Mouse (Mus musculus) cerebellum, adult (tissue): Measurements from ENCODE around the gene Cnga2.
"Not testable (repeated sequence)": the region's sequence is repeated elsewhere in the genome, so short reads cannot be mapped to it uniquely, and the experiment has no call there.

Source experiments
- ATAC-seq: cut with Nextera tagmentation; 2 replicates; pipeline ENCODE4 v1.9.2; 2017; ENCODE audit warnings: mild to moderate bottlenecking, moderate library complexity, mixed read lengths; ENCODE audit not compliant: insufficient number of reproducible peaks, low FRiP score, low TSS enrichment

The Cnga2 gene

GRCm38 (mm10) chrX:71991549-71991948 is at the start of gene Cnga2:
Cnga2 (plus strand) TSS chrX:71991849.
- ATAC-seq: no peak

DNA sequence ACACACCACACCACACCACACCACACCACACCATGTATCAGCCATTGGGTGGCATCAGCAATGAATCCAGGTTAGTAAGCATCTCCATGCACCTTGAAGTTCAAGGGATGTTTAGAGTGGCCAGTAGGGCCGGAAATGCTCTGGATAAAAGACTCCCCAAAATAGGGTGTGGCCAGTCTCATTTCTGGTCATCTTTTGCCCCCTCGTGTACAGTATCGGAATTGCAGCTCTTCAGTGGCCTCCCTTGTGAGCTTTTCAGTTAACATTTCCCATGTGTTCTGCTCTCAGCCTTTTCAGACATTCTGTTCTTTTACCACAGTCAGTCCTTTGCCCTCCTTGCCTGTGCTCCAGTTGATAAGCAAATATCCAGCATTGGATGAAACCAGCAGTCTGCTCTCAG is 45.0 kb upstream of the Cnga2 start:
- ATAC-seq: no peak

DNA sequence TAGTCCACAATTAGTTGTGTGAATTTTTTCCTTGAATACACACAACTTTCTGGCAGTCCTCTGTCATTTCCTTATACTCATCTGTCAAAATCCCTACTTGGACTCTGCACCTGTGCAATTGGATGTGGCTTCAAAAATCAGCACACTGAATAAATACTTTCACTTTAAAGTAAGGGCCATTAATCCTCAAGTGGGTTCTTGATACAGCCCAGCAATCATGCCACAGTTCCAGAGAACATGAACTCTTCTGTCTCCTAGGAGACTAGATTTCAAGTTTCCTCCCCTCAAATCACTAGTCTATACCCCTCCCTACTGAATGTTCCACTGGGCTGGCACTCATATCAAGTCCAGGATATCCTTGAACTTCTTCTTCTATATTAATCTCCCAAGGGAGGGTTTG is 33.3 kb upstream of the Cnga2 start:
- no peak for ATAC-seq

GRCm38 (mm10) chrX:71962073-71963051 is 29.3 kb upstream of the Cnga2 start, which contains the start of gene Prrg3:
Prrg3 (plus strand) TSS chrX:71962624.
- peak; percentile 73 for ATAC-seq

DNA sequence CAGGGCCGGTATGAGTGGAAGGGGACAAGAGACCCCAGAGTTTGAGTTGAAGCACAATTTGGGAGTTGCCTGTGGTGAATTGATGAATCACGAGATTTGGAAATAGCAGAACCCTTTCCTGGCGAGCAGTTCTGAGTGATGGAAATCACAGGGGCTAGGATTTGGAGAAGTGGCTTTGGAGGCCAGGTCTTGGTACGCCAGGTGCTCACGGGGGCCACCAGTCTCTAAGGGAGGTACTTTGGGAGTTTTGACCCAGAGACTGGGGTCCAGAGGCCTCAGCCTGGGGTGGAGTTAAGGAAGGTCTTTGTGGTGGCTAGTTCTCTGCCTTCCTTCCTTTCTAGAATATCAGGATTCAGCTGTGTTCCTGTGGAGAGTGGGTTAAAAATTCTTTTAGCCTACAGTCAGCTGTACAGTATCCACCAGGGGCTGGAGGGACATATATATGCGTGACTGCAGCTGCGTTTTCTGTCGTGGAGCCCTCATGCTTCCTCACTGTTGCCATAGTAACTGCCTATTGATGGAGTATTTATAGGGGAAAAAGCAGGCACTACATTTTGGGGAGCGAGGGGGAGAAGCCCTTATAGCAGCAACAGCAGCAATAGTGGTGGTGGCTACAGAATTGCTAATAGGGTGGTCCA is 28.3 kb upstream of the Cnga2 start:
- no peak for ATAC-seq

GRCm38 (mm10) chrX:71968216-71968615 is 23.4 kb upstream of the Cnga2 start:
- ATAC-seq: no peak

- no peak for ATAC-seq
These were observed 22.8 kb upstream of the Cnga2 start for GRCm38 (mm10) chrX:71968816-71969215.

DNA sequence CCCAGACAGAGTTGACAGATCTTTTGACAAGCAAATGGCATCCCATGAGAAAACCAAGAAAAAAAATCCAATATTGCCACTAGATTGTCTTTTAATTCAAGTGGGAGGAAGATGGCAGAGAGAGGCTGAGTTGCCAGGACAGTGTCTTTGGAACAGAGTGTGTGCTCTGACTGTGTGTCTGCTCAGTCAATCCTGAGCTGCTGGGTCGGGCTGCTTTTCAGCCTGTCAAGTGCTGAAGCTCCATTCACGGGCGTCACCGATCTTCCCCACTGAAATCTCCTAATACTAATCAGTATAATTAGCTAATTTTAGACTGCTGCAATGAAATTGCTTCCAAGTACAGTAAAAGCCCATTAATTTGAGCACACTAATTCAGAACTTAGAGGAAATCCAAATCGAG is 20.3 kb upstream of the Cnga2 start:
- ATAC-seq: no peak

DNA sequence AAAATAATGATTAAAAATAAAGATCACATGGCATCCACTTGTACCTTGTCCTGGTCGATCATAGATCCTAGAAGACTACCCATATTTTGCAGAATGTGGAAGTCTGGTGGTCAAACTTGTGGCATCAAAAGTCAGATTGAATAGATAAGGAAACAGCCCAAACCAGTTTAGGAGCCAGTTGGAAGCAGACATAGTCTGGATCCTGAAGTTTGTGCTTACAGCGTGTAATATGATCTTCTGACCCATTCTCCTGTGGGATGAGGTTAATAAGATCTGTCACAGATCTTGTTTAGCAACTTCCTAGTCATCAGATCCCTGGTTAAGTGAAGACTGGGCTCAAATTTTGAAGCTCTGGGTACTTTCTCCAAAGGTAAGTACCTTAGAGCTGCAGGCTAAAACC is 19.0 kb upstream of the Cnga2 start, which contains the start of gene Fate1:
TSS of gene Fate1 (plus strand) at position 301 of the 400 bp plus-strand sequence.
- ATAC-seq: no peak

- ATAC-seq: not testable (repeated sequence)
These were observed 14.0 kb upstream of the Cnga2 start for GRCm38 (mm10) chrX:71977681-71978080.

- ATAC-seq: no peak
These were observed 11.2 kb upstream of the Cnga2 start for GRCm38 (mm10) chrX:71980443-71980842.

DNA sequence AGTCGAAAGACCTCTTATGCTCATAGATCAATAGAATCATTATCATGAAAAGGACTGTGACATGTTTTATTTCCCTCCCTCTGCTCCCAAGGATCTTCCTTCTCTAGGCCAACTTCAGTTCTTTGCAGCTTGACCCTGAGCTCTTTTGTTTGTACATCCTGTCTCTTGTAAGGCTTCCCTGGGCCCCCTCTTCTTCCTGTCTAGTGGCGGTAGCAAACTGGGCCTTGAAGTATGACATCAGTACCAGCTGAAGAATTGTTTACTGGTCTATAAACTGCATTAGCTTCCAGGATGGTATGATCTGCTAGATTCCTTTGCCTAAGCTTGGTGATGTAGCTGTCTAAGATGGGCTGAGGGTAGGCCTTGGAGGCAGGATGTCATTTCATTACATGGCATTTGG is 10.3 kb upstream of the Cnga2 start:
- ATAC-seq: no peak

- no peak for ATAC-seq
These were observed 8.4 kb upstream of the Cnga2 start for GRCm38 (mm10) chrX:71983205-71983604.

DNA sequence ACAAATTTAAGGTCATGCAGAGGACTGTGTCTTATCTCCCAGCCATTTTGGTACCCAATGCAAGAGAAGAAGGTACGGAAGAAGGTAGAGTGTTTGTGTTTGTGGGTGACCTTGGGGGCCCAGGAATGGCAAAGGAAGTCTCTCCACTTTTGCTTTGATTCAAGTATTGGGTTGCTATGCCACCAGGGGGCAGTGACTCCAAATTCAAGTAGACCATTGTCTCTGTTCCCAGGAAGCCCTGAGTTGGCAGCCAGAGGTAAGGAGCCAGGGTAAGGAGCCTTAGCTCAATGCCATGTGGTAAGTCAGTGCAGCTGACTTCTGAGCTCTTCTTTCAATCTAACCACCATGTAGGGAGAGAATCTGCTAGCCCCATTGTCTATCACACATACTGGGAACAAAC is 7.9 kb upstream of the Cnga2 start:
- ATAC-seq: no peak

DNA sequence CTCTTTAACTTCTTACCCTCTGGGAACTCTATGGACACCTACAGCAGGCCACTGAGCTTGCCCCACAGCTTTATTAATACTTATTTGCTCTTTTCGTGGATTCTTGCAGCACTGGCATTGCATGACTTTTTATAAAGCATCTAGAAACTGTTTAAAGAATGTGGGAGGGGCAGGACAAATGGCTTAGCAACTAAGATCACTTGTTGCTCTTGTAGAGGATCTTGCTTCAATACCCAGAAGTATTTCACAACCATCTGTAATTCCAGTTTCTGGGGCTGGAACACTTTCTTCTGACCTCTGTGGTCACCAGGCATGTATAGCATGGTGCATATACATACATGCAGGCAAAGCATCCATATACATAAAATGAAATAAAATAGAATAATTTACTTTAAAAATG is 4.3 kb downstream of the Cnga2 start:
- no peak for ATAC-seq

GRCm38 (mm10) chrX:72009930-72010329 is 18.3 kb downstream of the Cnga2 start:
- no peak for ATAC-seq

DNA sequence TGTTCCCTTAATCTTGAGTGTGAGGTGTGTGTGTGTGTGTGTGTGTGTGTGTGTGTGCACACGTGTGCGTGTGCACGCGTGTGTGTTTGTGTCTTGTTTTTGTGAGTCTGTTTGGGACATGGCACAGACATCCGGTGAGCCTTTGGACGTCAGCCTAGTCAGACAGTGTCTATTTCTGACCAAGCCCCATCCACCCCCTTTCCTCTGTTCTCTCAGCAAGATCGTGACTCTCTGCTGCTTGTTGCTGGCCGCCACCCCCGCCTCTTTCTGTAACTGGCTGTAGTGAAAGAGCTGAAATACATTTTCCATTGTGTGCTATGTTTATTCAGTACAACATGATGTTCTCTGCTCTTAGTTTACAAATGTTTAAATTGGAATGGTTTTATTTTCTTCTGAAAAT is 20.6 kb downstream of the Cnga2 start:
- ATAC-seq: no peak

- ATAC-seq: no peak
These were observed 21.2 kb downstream of the Cnga2 start for GRCm38 (mm10) chrX:72012804-72013203.

DNA sequence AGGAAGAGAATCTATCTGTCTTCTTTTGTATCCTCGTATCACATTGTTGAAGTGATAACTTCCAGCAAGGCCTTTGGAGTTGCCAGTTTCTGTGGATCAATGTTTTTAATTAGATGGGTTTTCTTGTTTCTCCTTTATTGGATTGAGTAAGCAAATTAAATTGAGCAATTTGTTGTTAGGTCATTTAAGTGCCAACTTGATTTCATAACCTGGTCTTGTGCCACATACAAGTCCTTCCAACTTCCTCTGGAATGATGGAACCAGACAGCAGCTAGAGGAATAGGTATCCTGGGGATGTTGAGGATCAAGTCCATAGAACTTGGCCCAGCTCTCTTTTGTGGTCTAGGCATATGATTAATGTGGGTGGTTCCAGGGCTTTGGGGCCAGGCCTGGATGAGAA is 30.6 kb downstream of the Cnga2 start:
- no peak for ATAC-seq

DNA sequence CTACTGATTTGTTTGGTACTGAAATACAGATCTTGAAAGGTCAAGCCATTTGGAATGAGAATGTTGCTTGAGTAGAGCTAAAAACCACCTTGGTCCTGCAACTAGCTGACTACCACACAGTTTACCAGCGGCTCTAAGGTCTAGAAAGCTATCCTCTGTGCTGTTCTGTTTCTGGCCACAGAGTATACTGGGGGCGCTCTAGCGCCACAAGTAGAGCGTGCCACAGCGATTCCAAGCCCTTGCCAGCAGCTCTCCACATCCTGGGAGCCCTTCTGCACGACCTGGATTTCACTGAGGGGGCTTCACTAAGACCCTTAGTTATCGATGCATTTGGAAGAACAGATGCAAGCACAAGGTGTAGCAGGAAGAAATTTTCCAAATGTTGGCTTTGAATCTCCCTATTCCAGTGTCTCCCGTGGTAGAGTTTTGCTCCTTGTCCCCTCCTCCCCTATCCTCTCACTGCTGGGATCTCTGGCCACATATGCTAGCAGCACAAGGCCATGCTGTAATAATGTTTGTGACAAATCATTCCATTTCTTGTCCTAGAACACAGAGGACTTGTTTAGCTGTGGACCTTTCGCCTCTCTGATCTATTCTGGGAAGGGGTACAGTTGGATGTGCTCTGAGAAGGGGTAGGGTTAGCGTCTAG is 31.2 kb downstream of the Cnga2 start:
- peak; percentile 52; the same call in 1 of the 2 replicates for ATAC-seq

DNA sequence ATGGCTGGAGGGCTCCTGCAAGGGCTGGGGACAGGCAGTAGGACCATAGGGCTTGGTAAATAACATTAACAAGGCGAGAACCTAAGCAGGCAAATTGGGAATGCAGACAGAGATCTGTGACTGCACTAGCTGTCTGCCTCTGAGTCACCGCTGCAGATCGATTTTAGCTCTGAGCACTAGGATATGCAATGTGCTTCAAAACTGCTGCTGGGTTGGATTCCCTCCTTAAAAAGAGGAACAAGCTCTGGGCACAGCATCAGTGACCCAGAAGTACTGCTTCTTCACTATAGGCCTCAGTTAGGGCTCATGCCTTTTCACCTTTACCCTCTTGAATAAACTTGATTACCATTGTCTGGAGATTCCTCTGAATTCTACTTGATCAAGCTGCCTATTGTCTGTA is 31.9 kb downstream of the Cnga2 start:
- no peak for ATAC-seq
